Mouse (Mus musculus) CH12.LX (cell line): Measurements from ENCODE around the gene Pxk. TPM values are rescaled to one million over a fixed set of nuclear protein-coding genes. Genes with fewer than 3 reads are reported as not detected.

Source experiments
- DNase-seq: peaks from one replicate; pipeline ENCODE4 v3.0.0-alpha.2; 2013; ENCODE audit errors: extremely low read depth
- H3K27ac ChIP-seq: 2 replicates; pipeline ENCODE4 v1.5.1; 2012; ENCODE audit warnings: low read depth, mild to moderate bottlenecking, control low read depth, moderate library complexity; ENCODE audit not compliant: insufficient read depth
- H3K27me3 ChIP-seq: replicated peaks from 2 replicates; pipeline ENCODE3; 2012; ENCODE audit warnings: inconsistent platforms
- H3K36me3 ChIP-seq, 2 experiments: replicated peaks in 1 of 2; 2 replicates each; pipeline versions ENCODE3 to v1.6.1; 2012; ENCODE audit warnings: inconsistent platforms in 1 of 2, low read length in 1 of 2, mild to moderate bottlenecking in 1 of 2, mixed read lengths in 1 of 2, moderate library complexity in 1 of 2; ENCODE audit not compliant: control insufficient read depth in 1 of 2, insufficient read depth in 1 of 2
- H3K4me1 ChIP-seq, 2 experiments: 2 replicates each; pipeline ENCODE4 v1.6.1; 2012; ENCODE audit warnings: inconsistent platforms in 1 of 2, moderate library complexity in 1 of 2; ENCODE audit not compliant: insufficient read depth in 2 of 2, control insufficient read depth in 1 of 2
- H3K4me2 ChIP-seq: 2 replicates; pipeline ENCODE4 v1.6.1; 2012; ENCODE audit warnings: low read depth, mild to moderate bottlenecking, control low read depth; ENCODE audit not compliant: poor library complexity, insufficient read depth, severe bottlenecking
- H3K4me3 ChIP-seq, 3 experiments: fragments of 150-350 bp in 1 of 3; sonication (generic) in 1 of 3; replicated peaks in 1 of 3; 2 replicates each; pipeline versions ENCODE3 to v1.5.1; 2011 to 2012; ENCODE audit warnings: low read depth in 2 of 3, low read length in 2 of 3, mild to moderate bottlenecking in 2 of 3, moderate library complexity in 2 of 3, control low read depth in 1 of 3, improper control_type of control experiment in 1 of 3, inconsistent platforms in 1 of 3, mixed read lengths in 1 of 3; ENCODE audit not compliant: poor library complexity in 1 of 3
- H3K79me2 ChIP-seq: replicated peaks from 2 replicates; pipeline ENCODE4 v1.6.1; 2012; ENCODE audit warnings: mild to moderate bottlenecking, moderate library complexity; ENCODE audit not compliant: control insufficient read depth, poor library complexity, insufficient read depth, severe bottlenecking; ENCODE audit errors: extremely low read depth
- H3K9ac ChIP-seq: 2 replicates; pipeline ENCODE4 v1.6.1; 2012; ENCODE audit warnings: low read depth, mild to moderate bottlenecking, control low read depth, moderate library complexity; ENCODE audit not compliant: insufficient read depth
- H3K9me3 ChIP-seq: replicated peaks from 2 replicates; pipeline ENCODE3; 2012; ENCODE audit warnings: low read length, inconsistent platforms, mixed read lengths
- CHD2 ChIP-seq: IDR thresholded peaks from 2 replicates; pipeline ENCODE4 v1.6.1; 2011; ENCODE audit warnings: low read length, improper control_type of control experiment
- CTCF ChIP-seq, 2 experiments: IDR thresholded peaks in 1 of 2; conservative IDR thresholded peaks in 1 of 2; 2 replicates each; pipeline ENCODE4 v1.5.1; 2011 to 2012; ENCODE audit warnings: low read depth in 2 of 2, low read length in 2 of 2, improper control_type of control experiment in 1 of 2, inconsistent platforms in 1 of 2, mild to moderate bottlenecking in 1 of 2, moderate library complexity in 1 of 2
- E2F4 ChIP-seq: IDR thresholded peaks from 2 replicates; pipeline ENCODE4 v1.6.1; 2011; ENCODE audit warnings: low read depth, low read length, improper control_type of control experiment; ENCODE audit not compliant: insufficient replicate concordance
- ELF1 ChIP-seq: IDR thresholded peaks from 2 replicates; pipeline ENCODE4 v1.6.1; 2014; ENCODE audit warnings: low read depth, mild to moderate bottlenecking, inconsistent platforms, low read length, improper control_type of control experiment
- EP300 ChIP-seq: IDR thresholded peaks from 2 replicates; pipeline ENCODE4 v1.6.1; 2011; ENCODE audit warnings: low read length, improper control_type of control experiment
- ETS1 ChIP-seq: conservative IDR thresholded peaks from 2 replicates; pipeline ENCODE4 v1.6.1; 2012; ENCODE audit warnings: low read depth, mild to moderate bottlenecking, inconsistent platforms, low read length, improper control_type of control experiment, moderate library complexity
- HCFC1 ChIP-seq: IDR thresholded peaks from 2 replicates; pipeline ENCODE4 v1.6.1; 2012; ENCODE audit warnings: low read depth, mild to moderate bottlenecking, inconsistent platforms, low read length, improper control_type of control experiment
- JUND ChIP-seq: conservative IDR thresholded peaks from 2 replicates; pipeline ENCODE4 v1.6.1; 2011; ENCODE audit warnings: low read depth, low read length, improper control_type of control experiment
- MAX ChIP-seq: IDR thresholded peaks from 2 replicates; pipeline ENCODE4 v1.6.1; 2011; ENCODE audit warnings: low read length, improper control_type of control experiment
- MAZ ChIP-seq: IDR thresholded peaks from 2 replicates; pipeline ENCODE4 v1.6.1; 2012; ENCODE audit warnings: low read depth, mild to moderate bottlenecking, inconsistent platforms, low read length, improper control_type of control experiment, moderate library complexity
- MXI1 ChIP-seq: IDR thresholded peaks from 2 replicates; pipeline ENCODE4 v1.6.1; 2011; ENCODE audit warnings: mild to moderate bottlenecking, low read depth, low read length, improper control_type of control experiment
- NELFE ChIP-seq: IDR thresholded peaks from 2 replicates; pipeline ENCODE4 v1.6.1; 2011; ENCODE audit warnings: low read depth, low read length, improper control_type of control experiment
- POLR2A ChIP-seq: IDR thresholded peaks from 2 replicates; pipeline ENCODE4 v1.6.1; 2011; ENCODE audit warnings: low read depth, mild to moderate bottlenecking, improper control_type of control experiment, low read length
- POLR2AphosphoS2 ChIP-seq: IDR thresholded peaks from 2 replicates; pipeline ENCODE4 v1.6.1; 2011; ENCODE audit warnings: low read depth, low read length, improper control_type of control experiment
- RAD21 ChIP-seq: IDR thresholded peaks from 2 replicates; pipeline ENCODE4 v1.6.1; 2011; ENCODE audit warnings: low read depth, mild to moderate bottlenecking, low read length, improper control_type of control experiment, moderate library complexity
- SMC3 ChIP-seq: IDR thresholded peaks from 2 replicates; pipeline ENCODE4 v1.6.1; 2011; ENCODE audit warnings: low read depth, low read length, improper control_type of control experiment
- TCF12 ChIP-seq: IDR thresholded peaks from 2 replicates; pipeline ENCODE4 v1.6.1; 2014; ENCODE audit warnings: low read depth, mild to moderate bottlenecking, inconsistent platforms, low read length, improper control_type of control experiment
- UBTF ChIP-seq: IDR thresholded peaks from 2 replicates; pipeline ENCODE4 v1.6.1; 2012; ENCODE audit warnings: low read depth, mild to moderate bottlenecking, inconsistent platforms, low read length, improper control_type of control experiment, moderate library complexity
- USF1 ChIP-seq: IDR thresholded peaks from 2 replicates; pipeline ENCODE4 v1.6.1; 2014; ENCODE audit warnings: low read depth, mild to moderate bottlenecking, inconsistent platforms, low read length, improper control_type of control experiment
- ZC3H11A ChIP-seq: IDR thresholded peaks from 2 replicates; pipeline ENCODE4 v1.6.1; 2012; ENCODE audit warnings: low read depth, mild to moderate bottlenecking, inconsistent platforms, low read length, improper control_type of control experiment
- ZKSCAN1 ChIP-seq: IDR thresholded peaks from 2 replicates; pipeline ENCODE4 v1.6.1; 2012; ENCODE audit warnings: low read depth, inconsistent platforms, low read length, improper control_type of control experiment, borderline replicate concordance
- ZMIZ1 ChIP-seq: IDR thresholded peaks from 2 replicates; pipeline ENCODE4 v1.6.1; 2012; ENCODE audit warnings: low read depth, mild to moderate bottlenecking, inconsistent platforms, low read length, improper control_type of control experiment
- ZNF384 ChIP-seq: IDR thresholded peaks from 2 replicates; pipeline ENCODE4 v1.6.1; 2012; ENCODE audit warnings: low read depth, low read length, improper control_type of control experiment, inconsistent platforms
- dilution Hi-C: fragments of 300-500 bp; cut with MboI; formaldehyde crosslinking; loops from 2 replicates; pipeline ENCODE4 v1.14.3; 2020; ENCODE audit warnings: low sequenced_read_pairs; ENCODE audit not compliant: extremely low pct_unique_long_range_greater_than_20kb, extremely low pct_ligation_motif_present
- in situ Hi-C: fragments of 300-500 bp; cut with MboI; formaldehyde crosslinking; loops from 3 replicates; pipeline ENCODE4 v1.14.3; 2019; ENCODE audit warnings: low sequenced_read_pairs, low pct_ligation_motif_present, low pct_unique_long_range_greater_than_20kb, mixed read lengths
- polyA plus RNA-seq: library from polyadenylated mRNA; unstranded; fragments of >175 nt; gene quantifications from 2 replicates; pipeline ENCODE4 v1.2.1, GENCODE M21; 2012; ENCODE audit warnings: low read depth; ENCODE audit not compliant: insufficient read length
- total RNA-seq, 2 experiments: library from RNA; depleted of rRNA; stranded (reverse); fragments of 300-350 nt in 1 of 2; fragments of >200 nt in 1 of 2; gene quantifications; 2 replicates each; pipeline ENCODE4 v1.2.3; 2012 to 2014

Pxk gene
- total and polyA plus RNA-seq, 3 experiments, result 11.7 to 55.7 (median 28.9) TPM

DNA sequence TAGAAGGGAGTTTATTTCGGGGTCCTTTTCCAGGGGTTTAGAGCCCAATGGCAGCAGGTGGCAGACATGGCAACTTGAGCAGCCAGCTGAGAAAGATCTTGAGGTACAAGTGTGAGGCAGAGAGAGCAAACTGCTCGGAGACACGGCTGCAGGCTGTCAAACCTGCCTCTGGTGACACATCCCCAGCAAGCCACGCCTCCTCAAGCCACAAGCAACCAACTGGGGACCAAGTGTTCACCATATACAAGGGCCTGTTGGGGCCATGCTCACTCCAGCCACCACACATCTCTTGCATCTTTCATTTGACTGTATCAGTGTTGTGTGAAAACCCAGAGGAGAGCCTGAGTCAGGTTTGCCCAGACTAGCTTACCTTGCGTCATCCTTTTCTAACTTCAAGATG lies 30.0 kb downstream of the Pxk start:
- no peak overlapping the region for H3K4me3 ChIP-seq
- no peak overlapping the region for H3K9ac ChIP-seq
- H3K36me3 ChIP-seq, result peaks cover 26 to 66% of the 10 kb centered on the region in 2 experiments
- dilution Hi-C loops, result no loop called here
- no peaks in the 10 kb centered on the region for H3K9me3 ChIP-seq
- peak; percentile 82 for DNase-seq
- in situ Hi-C loops, result no loop called here
- H3K4me2 ChIP-seq, result no peak overlapping the region
- no peak for TF ChIP-seq SMC3
- TF ChIP-seq ZNF384, result no peak
- TF ChIP-seq USF1, result no peak
- TF ChIP-seq CTCF (conservative IDR thresholded peaks at IDR 0.05 in 1 of 2, IDR thresholded peaks at IDR 0.05 in 1 of 2; ENCODE audit: low read depth in 2 of 2, low read length in 2 of 2), result no peak
- no peak for TF ChIP-seq MAZ
- TF ChIP-seq HCFC1, result no peak
- TF ChIP-seq EP300, result no peak
- TF ChIP-seq ZMIZ1, result no peak
- no peak for TF ChIP-seq ZC3H11A
- TF ChIP-seq RAD21, result no peak
- no peak for TF ChIP-seq MXI1
- no peak for TF ChIP-seq ZKSCAN1
- no peak for TF ChIP-seq MAX
- no peak for TF ChIP-seq POLR2AphosphoS2
- no peak for TF ChIP-seq CHD2
- no peak for TF ChIP-seq E2F4
- no peaks in the 10 kb centered on the region for H3K27me3 ChIP-seq
- peaks cover 18 to 43% of the 10 kb centered on the region in 2 experiments for H3K4me1 ChIP-seq
- H3K27ac ChIP-seq, result no peak overlapping the region
- H3K79me2 ChIP-seq, result no peaks in the 10 kb centered on the region

- H3K27me3 ChIP-seq, result no peaks in the 10 kb centered on the region
- no peak overlapping the region for H3K4me3 ChIP-seq
- peak overlapping the region; percentile 63 for H3K27ac ChIP-seq
- dilution Hi-C loops, result no loop called here
- no peaks in the 10 kb centered on the region for H3K79me2 ChIP-seq
- H3K9ac ChIP-seq, result no peak overlapping the region; the same call in 1 of the 2 replicates
- H3K4me1 ChIP-seq, result peaks cover 22 to 64% of the 10 kb centered on the region in 2 experiments
- TF ChIP-seq NELFE (no peak), POLR2AphosphoS2 (no peak), ZNF384 (no peak), JUND (no peak), HCFC1 (peak; percentile 66), ELF1 (peak; percentile 61), CTCF (conservative IDR thresholded peaks at IDR 0.05 in 1 of 2, IDR thresholded peaks at IDR 0.05 in 1 of 2; ENCODE audit: low read depth in 2 of 2, low read length in 2 of 2) (no peak), POLR2A (no peak), UBTF (no peak), E2F4 (no peak), ETS1 (peak; percentile 46; the same call in 1 of the 2 replicates), TCF12 (peak; percentile 13; the same call in 1 of the 2 replicates)
- peak; percentile 79 for DNase-seq
- H3K9me3 ChIP-seq, result no peaks in the 10 kb centered on the region
- H3K4me2 ChIP-seq, result peak overlapping the region; percentile 32; the same call in 1 of the 2 replicates
- H3K36me3 ChIP-seq, result peaks cover 11 to 64% of the 10 kb centered on the region in 2 experiments
- in situ Hi-C loops, result no loop called here
Observed at GRCm38 (mm10) chr14:8132789-8133188, 34.8 kb downstream of the Pxk start.
